Mouse (Mus musculus) 416B (cell line): ENCODE data around the gene Myt1.

ENCODE experiments used
- DNase-seq: peaks from one replicate; pipeline ENCODE4 v3.0.0; 2011; ENCODE audit warnings: low read depth

The Myt1 gene

GRCm38 (mm10) chr2:181763006-181763830, at the start of gene Myt1:
Gene Myt1 (plus strand): TSS chr2:181763332.
- no peak for DNase-seq

GRCm38 (mm10) chr2:181713749-181714148, 49.4 kb upstream of the Myt1 start:
- no peak for DNase-seq

GRCm38 (mm10) chr2:181714903-181715326, 48.2 kb upstream of the Myt1 start, which contains the start of gene Oprl1:
Gene Oprl1 (plus strand): TSS chr2:181715016.
- no peak for DNase-seq

GRCm38 (mm10) chr2:181715382-181715781, 47.8 kb upstream of the Myt1 start:
- no peak for DNase-seq

GRCm38 (mm10) chr2:181716991-181717390, 46.1 kb upstream of the Myt1 start:
- DNase-seq: peak; percentile 30

GRCm38 (mm10) chr2:181720061-181720460, 43.1 kb upstream of the Myt1 start:
- DNase-seq: no peak

- DNase-seq: no peak
Measured at GRCm38 (mm10) chr2:181721200-181721599, 41.9 kb upstream of the Myt1 start.

- DNase-seq: peak; percentile 53
Measured at GRCm38 (mm10) chr2:181722213-181722612, 40.9 kb upstream of the Myt1 start.

- DNase-seq: no peak
Measured at GRCm38 (mm10) chr2:181727659-181728262, 35.4 kb upstream of the Myt1 start.

GRCm38 (mm10) chr2:181730051-181730450, 33.1 kb upstream of the Myt1 start:
- no peak for DNase-seq

- no peak for DNase-seq
Measured at GRCm38 (mm10) chr2:181752626-181753025, 10.5 kb upstream of the Myt1 start.

GRCm38 (mm10) chr2:181758147-181758725, 4.9 kb upstream of the Myt1 start:
- DNase-seq: no peak

GRCm38 (mm10) chr2:181759041-181759440, 4.1 kb upstream of the Myt1 start:
- DNase-seq: no peak

GRCm38 (mm10) chr2:181763886-181764527, 875 bp downstream of the Myt1 start:
- no peak for DNase-seq

- DNase-seq: peak; percentile 7
Measured at GRCm38 (mm10) chr2:181764600-181764999, 1.5 kb downstream of the Myt1 start.

GRCm38 (mm10) chr2:181765251-181765650, 2.1 kb downstream of the Myt1 start:
- DNase-seq: no peak

GRCm38 (mm10) chr2:181766672-181767557, 3.8 kb downstream of the Myt1 start:
- DNase-seq: no peak

GRCm38 (mm10) chr2:181768451-181768850, 5.3 kb downstream of the Myt1 start:
- no peak for DNase-seq

- DNase-seq: no peak
Measured at GRCm38 (mm10) chr2:181769397-181769796, 6.3 kb downstream of the Myt1 start.

GRCm38 (mm10) chr2:181773203-181773602, 10.1 kb downstream of the Myt1 start:
- DNase-seq: no peak

GRCm38 (mm10) chr2:181775786-181776185, 12.7 kb downstream of the Myt1 start:
- DNase-seq: no peak
